Mouse (Mus musculus) MEL (cell line): ENCODE data around the gene Wdr54. TPM values are rescaled to one million over a fixed set of nuclear protein-coding genes. Genes with fewer than 3 reads are reported as not detected.

Experiments used
- DNase-seq: peaks from one replicate; pipeline ENCODE4 v3.0.0; 2011; ENCODE audit warnings: low read depth, low spot score
- H3K27ac ChIP-seq: 2 replicates; pipeline ENCODE4 v1.5.1; 2012; ENCODE audit warnings: low read depth, mild to moderate bottlenecking, control low read depth, low read length, moderate library complexity; ENCODE audit not compliant: control insufficient read depth
- H3K27me3 ChIP-seq, 2 experiments: fragments of 150-350 bp in 1 of 2; sonication (generic) in 1 of 2; 2 replicates each; pipeline ENCODE4 v1.6.1; 2012; ENCODE audit warnings: low read length in 2 of 2, mild to moderate bottlenecking in 2 of 2, improper control_type of control experiment in 1 of 2, moderate library complexity in 1 of 2; ENCODE audit not compliant: insufficient read depth in 2 of 2, control insufficient read depth in 1 of 2
- H3K36me3 ChIP-seq, 2 experiments: 2 replicates each; pipeline ENCODE4 v1.6.1; 2012 to 2014; ENCODE audit warnings: low read length in 2 of 2, improper control_type of control experiment in 1 of 2, inconsistent platforms in 1 of 2, mild to moderate bottlenecking in 1 of 2; ENCODE audit not compliant: insufficient read depth in 2 of 2, control insufficient read depth in 1 of 2
- H3K4me1 ChIP-seq, 2 experiments: fragments of 150-350 bp in 1 of 2; sonication (generic) in 1 of 2; 2 replicates each; pipeline ENCODE4 v1.6.1; 2012; ENCODE audit warnings: low read length in 2 of 2, improper control_type of control experiment in 1 of 2, mild to moderate bottlenecking in 1 of 2; ENCODE audit not compliant: insufficient read depth in 2 of 2, control insufficient read depth in 1 of 2
- H3K4me3 ChIP-seq, 2 experiments: fragments of 150-350 bp in 1 of 2; sonication (generic) in 1 of 2; 2 replicates each; pipeline ENCODE4 v1.5.1; 2012; ENCODE audit warnings: low read depth in 2 of 2, low read length in 2 of 2, mild to moderate bottlenecking in 2 of 2, moderate library complexity in 2 of 2, control low read depth in 1 of 2, improper control_type of control experiment in 1 of 2; ENCODE audit not compliant: control insufficient read depth in 1 of 2, insufficient read depth in 1 of 2
- H3K79me2 ChIP-seq: 2 replicates; pipeline ENCODE4 v1.6.1; 2012; ENCODE audit warnings: mild to moderate bottlenecking, low read length, moderate library complexity; ENCODE audit not compliant: control insufficient read depth, poor library complexity, insufficient read depth
- H3K9ac ChIP-seq: 2 replicates; pipeline ENCODE4 v1.6.1; 2012; ENCODE audit warnings: low read depth, mild to moderate bottlenecking, control low read depth, low read length, moderate library complexity; ENCODE audit not compliant: control insufficient read depth, poor library complexity, severe bottlenecking
- H3K9me3 ChIP-seq: fragments of 150-350 bp; sonication (generic); replicated peaks from 2 replicates; pipeline ENCODE4 v1.6.1; 2012; ENCODE audit warnings: mild to moderate bottlenecking, low read length, improper control_type of control experiment, moderate library complexity; ENCODE audit not compliant: insufficient read depth
- BHLHE40 ChIP-seq: IDR thresholded peaks from 2 replicates; pipeline ENCODE4 v1.6.1; 2012; ENCODE audit warnings: low read depth, mild to moderate bottlenecking, inconsistent platforms, low read length, improper control_type of control experiment, borderline replicate concordance
- CHD2 ChIP-seq: IDR thresholded peaks from 2 replicates; pipeline ENCODE4 v1.6.1; 2011; ENCODE audit warnings: low read length, improper control_type of control experiment
- E2F4 ChIP-seq: IDR thresholded peaks from 2 replicates; pipeline ENCODE4 v1.6.1; 2011; ENCODE audit warnings: low read depth, low read length, improper control_type of control experiment, borderline replicate concordance
- ELF1 ChIP-seq: IDR thresholded peaks from 2 replicates; pipeline ENCODE4 v1.6.1; 2014; ENCODE audit warnings: low read depth, mild to moderate bottlenecking, inconsistent platforms, low read length, improper control_type of control experiment, moderate library complexity
- ETS1 ChIP-seq: IDR thresholded peaks from 2 replicates; pipeline ENCODE4 v1.6.1; 2012; ENCODE audit warnings: low read depth, mild to moderate bottlenecking, inconsistent platforms, low read length, improper control_type of control experiment, moderate library complexity
- GABPA ChIP-seq: IDR thresholded peaks from 2 replicates; pipeline ENCODE4 v1.6.1; 2012; ENCODE audit warnings: low read depth, mild to moderate bottlenecking, inconsistent platforms, low read length, improper control_type of control experiment, moderate library complexity
- GATA1 ChIP-seq: IDR thresholded peaks from 2 replicates; pipeline ENCODE4 v1.6.1; 2011; ENCODE audit warnings: low read depth, low read length, improper control_type of control experiment
- HCFC1 ChIP-seq: IDR thresholded peaks from 2 replicates; pipeline ENCODE4 v1.6.1; 2012; ENCODE audit warnings: low read depth, mild to moderate bottlenecking, inconsistent platforms, low read length, improper control_type of control experiment, moderate library complexity
- JUND ChIP-seq: IDR thresholded peaks from 2 replicates; pipeline ENCODE4 v1.6.1; 2011; ENCODE audit warnings: low read depth, mild to moderate bottlenecking, improper control_type of control experiment, low read length
- MAX ChIP-seq: IDR thresholded peaks from 2 replicates; pipeline ENCODE4 v1.6.1; 2011; ENCODE audit warnings: low read length, improper control_type of control experiment
- MAZ ChIP-seq: IDR thresholded peaks from 2 replicates; pipeline ENCODE4 v1.6.1; 2012; ENCODE audit warnings: low read depth, mild to moderate bottlenecking, inconsistent platforms, low read length, improper control_type of control experiment
- MEF2A ChIP-seq: IDR thresholded peaks from 2 replicates; pipeline ENCODE4 v1.6.1; 2014; ENCODE audit warnings: low read depth, mild to moderate bottlenecking, inconsistent platforms, low read length, improper control_type of control experiment; ENCODE audit not compliant: poor library complexity, insufficient replicate concordance, severe bottlenecking; ENCODE audit errors: extremely low read depth
- MXI1 ChIP-seq: IDR thresholded peaks from 2 replicates; pipeline ENCODE4 v1.6.1; 2011; ENCODE audit warnings: mild to moderate bottlenecking, low read depth, low read length, improper control_type of control experiment
- MYC ChIP-seq: IDR thresholded peaks from 2 replicates; pipeline ENCODE4 v1.6.1; 2011; ENCODE audit warnings: low read depth, mild to moderate bottlenecking, low read length, improper control_type of control experiment, moderate library complexity
- NELFE ChIP-seq: IDR thresholded peaks from 2 replicates; pipeline ENCODE4 v1.6.1; 2011; ENCODE audit warnings: low read depth, low read length, improper control_type of control experiment
- NRF1 ChIP-seq: IDR thresholded peaks from 2 replicates; pipeline ENCODE4 v1.6.1; 2014; ENCODE audit warnings: low read depth, mild to moderate bottlenecking, inconsistent platforms, low read length, improper control_type of control experiment, moderate library complexity; ENCODE audit not compliant: poor library complexity, insufficient read depth, severe bottlenecking
- POLR2A ChIP-seq, 2 experiments: IDR thresholded peaks; 2 replicates each; pipeline ENCODE4 v1.6.1; 2011 to 2012; ENCODE audit warnings: low read length in 2 of 2, mild to moderate bottlenecking in 2 of 2, control low read depth in 1 of 2, improper control_type of control experiment in 1 of 2, low read depth in 1 of 2, moderate library complexity in 1 of 2; ENCODE audit not compliant: control insufficient read depth in 1 of 2, insufficient read depth in 1 of 2, poor library complexity in 1 of 2
- RAD21 ChIP-seq: IDR thresholded peaks from 2 replicates; pipeline ENCODE4 v1.6.1; 2011; ENCODE audit warnings: mild to moderate bottlenecking, low read depth, low read length, improper control_type of control experiment
- RCOR1 ChIP-seq: IDR thresholded peaks from 2 replicates; pipeline ENCODE4 v1.6.1; 2012; ENCODE audit warnings: low read depth, mild to moderate bottlenecking, inconsistent platforms, low read length, improper control_type of control experiment
- SMC3 ChIP-seq: IDR thresholded peaks from 2 replicates; pipeline ENCODE4 v1.6.1; 2011; ENCODE audit warnings: low read depth, low read length, improper control_type of control experiment
- TBP ChIP-seq: IDR thresholded peaks from 2 replicates; pipeline ENCODE4 v1.8.0; 2011; ENCODE audit warnings: low read depth, low read length, improper control_type of control experiment
- TCF12 ChIP-seq: IDR thresholded peaks from 2 replicates; pipeline ENCODE4 v1.6.1; 2014; ENCODE audit warnings: low read depth, mild to moderate bottlenecking, inconsistent platforms, low read length, improper control_type of control experiment, moderate library complexity
- USF2 ChIP-seq, 2 experiments: IDR thresholded peaks; 2 replicates each; pipeline ENCODE4 v1.6.1; 2011 to 2012; ENCODE audit warnings: improper control_type of control experiment in 2 of 2, low read length in 2 of 2, borderline replicate concordance in 1 of 2, inconsistent platforms in 1 of 2, low read depth in 1 of 2, mild to moderate bottlenecking in 1 of 2; ENCODE audit not compliant: insufficient read depth in 1 of 2
- ZMIZ1 ChIP-seq: IDR thresholded peaks from 2 replicates; pipeline ENCODE4 v1.6.1; 2012; ENCODE audit warnings: low read depth, mild to moderate bottlenecking, inconsistent platforms, low read length, improper control_type of control experiment, moderate library complexity
- ZNF384 ChIP-seq: IDR thresholded peaks from 2 replicates; pipeline ENCODE4 v1.6.1; 2012; ENCODE audit warnings: low read depth, mild to moderate bottlenecking, inconsistent platforms, low read length, improper control_type of control experiment
- polyA plus RNA-seq, 2 experiments: library from polyadenylated mRNA; stranded (reverse) in 1 of 2; unstranded in 1 of 2; fragments of >175 nt in 1 of 2; fragments of >200 nt in 1 of 2; gene quantifications; 2 replicates each; pipeline versions ENCODE4 v1.2.1 to v1.2.4; 2012; ENCODE audit warnings: low replicate concordance in 2 of 2, low read depth in 1 of 2; ENCODE audit not compliant: insufficient read length in 2 of 2, insufficient read depth in 1 of 2, missing spikeins in 1 of 2
- total RNA-seq: library from RNA; depleted of rRNA; stranded (reverse); fragments of 300-350 nt; gene quantifications from 2 replicates; pipeline ENCODE4 v1.2.3, GENCODE M21; 2012

Wdr54 gene
- total and polyA plus RNA-seq, 3 experiments = 3.2 to 4.6 TPM; not detected in 1

- H3K4me1 ChIP-seq = no peaks in the 10 kb centered on the region
- no peak overlapping the region for H3K27ac ChIP-seq
- TF ChIP-seq MYC (no peak), USF2 (IDR thresholded peaks at IDR 0.05; ENCODE audit: borderline replicate concordance in 1 of 2, insufficient read depth in 1 of 2, low read depth in 1 of 2, low read length in 2 of 2) (no peak), NRF1 (no peak), NELFE (no peak), MAX (no peak), GABPA (no peak), HCFC1 (no peak), E2F4 (no peak), RCOR1 (no peak), GATA1 (no peak), TCF12 (no peak), TBP (no peak), ZMIZ1 (no peak), CHD2 (no peak), BHLHE40 (no peak), MAZ (no peak), ETS1 (no peak), JUND (no peak)
- TF ChIP-seq, all 39 proteins: peak for 0
These were observed 30.7 kb upstream of the Wdr54 start for GRCm38 (mm10) chr6:83186946-83187345.

DNA sequence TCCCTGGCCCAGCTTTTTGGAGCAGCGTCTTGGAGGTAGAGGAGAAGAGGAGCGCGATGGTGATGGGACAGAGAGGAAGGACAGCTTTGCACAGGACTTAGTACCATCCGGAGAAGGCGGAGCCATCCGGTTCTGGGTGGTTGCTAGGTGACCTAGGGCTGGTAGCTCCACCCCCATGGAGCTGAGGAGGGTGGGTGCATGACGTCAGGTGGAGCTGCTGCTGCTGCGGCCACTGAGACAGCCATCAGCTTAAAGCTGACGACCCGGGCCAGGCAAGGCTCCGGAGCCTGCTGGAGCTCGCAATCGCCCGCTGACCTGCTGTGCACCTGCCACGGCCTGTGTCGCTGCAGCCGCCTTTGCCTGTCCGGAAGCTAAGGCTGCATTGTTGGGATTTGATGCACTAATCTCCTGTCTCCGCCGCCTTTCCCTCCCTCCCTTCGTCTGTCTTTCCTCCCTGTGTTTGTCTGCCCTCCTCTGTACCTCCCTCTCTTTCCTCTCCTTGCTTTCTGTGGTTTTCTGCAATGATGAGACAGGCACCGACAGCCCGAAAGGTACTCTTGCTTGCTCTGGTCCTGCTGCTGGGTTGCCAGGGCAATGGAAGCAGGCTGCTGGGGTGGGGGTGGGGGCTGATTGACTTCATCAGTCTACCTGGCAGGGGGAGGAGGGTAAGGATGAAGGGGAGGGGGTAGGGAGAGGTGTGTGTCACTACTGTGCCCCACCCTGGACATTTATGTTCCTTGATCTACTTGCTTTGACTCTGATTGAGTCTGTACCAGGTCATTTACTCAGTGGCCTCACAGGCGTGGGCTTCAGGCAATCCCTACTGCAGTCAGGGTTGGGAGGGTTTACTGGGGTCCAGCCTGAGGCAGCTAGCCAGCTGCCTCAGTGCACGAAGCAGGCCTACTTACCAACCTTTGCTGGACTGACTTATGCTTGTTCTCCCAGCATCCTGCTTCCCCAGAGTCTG is 30.0 kb upstream of the Wdr54 start:
- no peak overlapping the region for H3K27ac ChIP-seq
- H3K9ac ChIP-seq = no peak overlapping the region
- no peak for TF ChIP-seq ZNF384
- TF ChIP-seq RAD21 = no peak
- no peak for TF ChIP-seq BHLHE40
- TF ChIP-seq MXI1 = no peak
- no peak for TF ChIP-seq E2F4
- no peak for TF ChIP-seq GATA1
- no peak for TF ChIP-seq GABPA
- TF ChIP-seq NELFE = no peak
- TF ChIP-seq ELF1 = no peak
- TF ChIP-seq ETS1 = no peak
- TF ChIP-seq JUND = no peak
- TF ChIP-seq MYC = no peak
- no peak for TF ChIP-seq POLR2A (IDR thresholded peaks at IDR 0.05; ENCODE audit: control insufficient read depth in 1 of 2, insufficient read depth in 1 of 2, low read depth in 1 of 2, low read length in 2 of 2, poor library complexity in 1 of 2)
- TF ChIP-seq MEF2A = no peak
- TF ChIP-seq SMC3 = no peak
- H3K36me3 ChIP-seq = no peaks in the 10 kb centered on the region; a peak in 1 of 4 replicates
- no peaks in the 10 kb centered on the region for H3K27me3 ChIP-seq
- H3K9me3 ChIP-seq = no peaks in the 10 kb centered on the region
- H3K4me3 ChIP-seq = no peak overlapping the region
- DNase-seq = no peak
- H3K4me1 ChIP-seq = no peaks in the 10 kb centered on the region
- H3K79me2 ChIP-seq = no peaks in the 10 kb centered on the region

More at GRCm38 (mm10) chr6:83186946-83187345, 30.7 kb upstream of the Wdr54 start:
- Histone ChIP-seq H3K36me3 (no peaks in the 10 kb centered on the region; a peak in 1 of 4 replicates), H3K4me3 (no peak overlapping the region), H3K79me2 (no peaks in the 10 kb centered on the region), H3K9me3 (no peaks in the 10 kb centered on the region), H3K27me3 (no peaks in the 10 kb centered on the region), H3K9ac (no peak overlapping the region)
- DNase-seq = no peak
